Mouse (Mus musculus) embryonic facial prominence, embryonic 10.5 days (tissue): ENCODE measurements around the gene Lclat1. TPM values are rescaled to one million over a fixed set of nuclear protein-coding genes. Genes with fewer than 3 reads are reported as not detected.
A peak's percentile ranks its signal among the peaks of the same experiment; 100 is the strongest.

Source experiments
- DNase-seq: peaks from one replicate; pipeline ENCODE4 v3.0.0-alpha.2; 2017; ENCODE audit warnings: low spot score
- H3K27ac ChIP-seq: fragments of 300-500 bp; sonication (generic); replicated peaks from 2 replicates; pipeline ENCODE4 v1.5.1; 2016; ENCODE audit warnings: mild to moderate bottlenecking
- H3K27me3 ChIP-seq: fragments of 300-500 bp; sonication (generic); replicated peaks from 2 replicates; pipeline ENCODE4 v1.6.1; 2016; ENCODE audit warnings: low read depth, mild to moderate bottlenecking; ENCODE audit not compliant: poor library complexity, severe bottlenecking
- H3K36me3 ChIP-seq: fragments of 300-500 bp; sonication (generic); replicated peaks from 2 replicates; pipeline ENCODE4 v1.6.1; 2016; ENCODE audit warnings: mild to moderate bottlenecking, moderate library complexity
- H3K4me1 ChIP-seq: fragments of 300-500 bp; sonication (generic); 2 replicates; pipeline ENCODE4 v1.6.1; 2016
- H3K4me3 ChIP-seq: fragments of 300-500 bp; sonication (generic); 2 replicates; pipeline ENCODE4 v1.5.1; 2016; ENCODE audit warnings: mild to moderate bottlenecking, moderate library complexity
- H3K9me3 ChIP-seq: fragments of 300-500 bp; sonication (generic); 2 replicates; pipeline ENCODE4 v1.6.1; 2016; ENCODE audit warnings: mild to moderate bottlenecking
- WGBS: fragments of 180-500 bp; shearing (Covaris S2); methylation state at CpG from one replicate; pipeline ENCODE4 v1.1.7; 2016; 5-methylcytosine and 5-hydroxymethylcytosine counted together
- polyA plus RNA-seq: library from polyadenylated mRNA; unstranded; fragments of >200 nt; fragmentation: Nextera tagmentation; extraction: Ambion mirVana; gene quantifications from 2 replicates; pipeline ENCODE4 v1.2.1, GENCODE M21; 2016

The Lclat1 gene
- polyA plus RNA-seq, 1 experiment from 2014 or later = 11.3 TPM

GRCm38 (mm10) chr17:73095585-73095984, 12.2 kb upstream of the Lclat1 start:
- Histone ChIP-seq H3K4me3 (no peak overlapping the region), H3K4me1 (peaks cover 4% of the 10 kb centered on the region; the same call in 1 of the 2 replicates), H3K36me3 (no peaks in the 10 kb centered on the region), H3K9me3 (no peaks in the 10 kb centered on the region), H3K27ac (no peak overlapping the region), H3K27me3 (no peaks in the 10 kb centered on the region)
- 81% methylated on average over 8 of the region's 8 CpGs for WGBS
- no peak for DNase-seq

GRCm38 (mm10) chr17:73096484-73096883, 11.3 kb upstream of the Lclat1 start:
- Histone ChIP-seq H3K27ac (no peak overlapping the region), H3K9me3 (no peaks in the 10 kb centered on the region), H3K4me3 (no peak overlapping the region), H3K4me1 (peaks cover 4% of the 10 kb centered on the region; the same call in 1 of the 2 replicates), H3K27me3 (no peaks in the 10 kb centered on the region), H3K36me3 (no peaks in the 10 kb centered on the region)
- DNase-seq = peak; percentile 47
- WGBS = 39% methylated on average over 5 of the region's 5 CpGs

GRCm38 (mm10) chr17:73098636-73099035, 9.1 kb upstream of the Lclat1 start:
- H3K9me3 ChIP-seq = no peaks in the 10 kb centered on the region
- H3K27me3 ChIP-seq = no peaks in the 10 kb centered on the region
- 81% methylated on average over 1 of the region's 1 CpGs for WGBS
- DNase-seq = no peak
- no peak overlapping the region for H3K4me3 ChIP-seq
- H3K27ac ChIP-seq = no peak overlapping the region
- no peaks in the 10 kb centered on the region for H3K36me3 ChIP-seq
- H3K4me1 ChIP-seq = peaks cover 4% of the 10 kb centered on the region; the same call in 1 of the 2 replicates

GRCm38 (mm10) chr17:73100396-73100795, 7.4 kb upstream of the Lclat1 start:
- Histone ChIP-seq H3K27ac (no peak overlapping the region), H3K4me3 (no peak overlapping the region), H3K36me3 (no peaks in the 10 kb centered on the region), H3K9me3 (no peaks in the 10 kb centered on the region), H3K4me1 (no peaks in the 10 kb centered on the region), H3K27me3 (no peaks in the 10 kb centered on the region)
- DNase-seq = no peak
- 88% methylated on average over 5 of the region's 5 CpGs for WGBS

- WGBS = 82% methylated on average over 4 of the region's 4 CpGs
- Histone ChIP-seq H3K9me3 (no peaks in the 10 kb centered on the region), H3K27ac (no peak overlapping the region), H3K36me3 (no peaks in the 10 kb centered on the region), H3K4me3 (no peak overlapping the region), H3K4me1 (no peaks in the 10 kb centered on the region), H3K27me3 (no peaks in the 10 kb centered on the region)
- DNase-seq = no peak
Measured at GRCm38 (mm10) chr17:73102538-73102937, 5.2 kb upstream of the Lclat1 start.

GRCm38 (mm10) chr17:73108170-73108887, 544 bp downstream of the Lclat1 start:
- H3K27ac ChIP-seq = peak overlapping the region; percentile 90

GRCm38 (mm10) chr17:73108888-73109259, 1.1 kb downstream of the Lclat1 start:
- Histone ChIP-seq H3K9me3 (no peaks in the 10 kb centered on the region), H3K27ac (no peak overlapping the region), H3K36me3 (0 out of 2 replicates have a peak, but pooled peaks cover 5% of the 10 kb centered on the region), H3K4me3 (peak overlapping the region; percentile 83), H3K4me1 (peaks cover 22% of the 10 kb centered on the region), H3K27me3 (no peaks in the 10 kb centered on the region)
- no peak for DNase-seq
- WGBS = 84% methylated on average over 7 of the region's 7 CpGs

More at GRCm38 (mm10) chr17:73108170-73108887, 544 bp downstream of the Lclat1 start:
- Histone ChIP-seq H3K27me3 (no peaks in the 10 kb centered on the region), H3K9me3 (no peaks in the 10 kb centered on the region), H3K4me1 (peaks cover 22% of the 10 kb centered on the region), H3K4me3 (peak overlapping the region; percentile 83), H3K36me3 (0 out of 2 replicates have a peak, but pooled peaks cover 5% of the 10 kb centered on the region)
- DNase-seq = no peak
- 7% methylated on average over 35 of the region's 35 CpGs for WGBS

- H3K27me3 ChIP-seq = no peaks in the 10 kb centered on the region
- no peaks in the 10 kb centered on the region for H3K9me3 ChIP-seq
- H3K4me3 ChIP-seq = no peak overlapping the region
- WGBS = 68% methylated on average over 7 of the region's 7 CpGs
- DNase-seq = no peak
- 0 out of 2 replicates have a peak, but pooled peaks cover 5% of the 10 kb centered on the region for H3K36me3 ChIP-seq
- H3K4me1 ChIP-seq = peaks cover 22% of the 10 kb centered on the region
- H3K27ac ChIP-seq = no peak overlapping the region
Measured at GRCm38 (mm10) chr17:73112128-73112527, 4.3 kb downstream of the Lclat1 start.

GRCm38 (mm10) chr17:73112601-73113000, 4.8 kb downstream of the Lclat1 start:
- H3K9me3 ChIP-seq = no peaks in the 10 kb centered on the region
- H3K36me3 ChIP-seq = 0 out of 2 replicates have a peak, but pooled peaks cover 5% of the 10 kb centered on the region
- H3K27ac ChIP-seq = no peak overlapping the region; the same call in 1 of the 2 replicates
- DNase-seq = peak; percentile 8
- H3K27me3 ChIP-seq = no peaks in the 10 kb centered on the region
- H3K4me1 ChIP-seq = peaks cover 22% of the 10 kb centered on the region
- H3K4me3 ChIP-seq = no peak overlapping the region
- WGBS = 14% methylated on average over 6 of the region's 6 CpGs

GRCm38 (mm10) chr17:73113230-73113629, 5.4 kb downstream of the Lclat1 start:
- no peak for DNase-seq
- Histone ChIP-seq H3K36me3 (0 out of 2 replicates have a peak, but pooled peaks cover 5% of the 10 kb centered on the region), H3K9me3 (no peaks in the 10 kb centered on the region), H3K4me3 (no peak overlapping the region), H3K27me3 (no peaks in the 10 kb centered on the region), H3K27ac (no peak overlapping the region), H3K4me1 (peaks cover 22% of the 10 kb centered on the region)
- 96% methylated on average over 4 of the region's 4 CpGs for WGBS

GRCm38 (mm10) chr17:73118134-73118533, 10.3 kb downstream of the Lclat1 start:
- no peak overlapping the region for H3K27ac ChIP-seq
- 88% methylated on average over 3 of the region's 3 CpGs for WGBS
- no peaks in the 10 kb centered on the region for H3K36me3 ChIP-seq
- no peak overlapping the region for H3K4me3 ChIP-seq
- H3K27me3 ChIP-seq = no peaks in the 10 kb centered on the region
- H3K9me3 ChIP-seq = no peaks in the 10 kb centered on the region
- DNase-seq = no peak
- H3K4me1 ChIP-seq = no peaks in the 10 kb centered on the region

GRCm38 (mm10) chr17:73118702-73119101, 10.9 kb downstream of the Lclat1 start:
- Histone ChIP-seq H3K27ac (no peak overlapping the region), H3K4me1 (no peaks in the 10 kb centered on the region)
- WGBS = 78% methylated on average over 4 of the region's 4 CpGs

GRCm38 (mm10) chr17:73119150-73119549, 11.4 kb downstream of the Lclat1 start:
- no peaks in the 10 kb centered on the region for H3K9me3 ChIP-seq
- no peaks in the 10 kb centered on the region for H3K36me3 ChIP-seq
- no peak overlapping the region for H3K27ac ChIP-seq
- H3K27me3 ChIP-seq = no peaks in the 10 kb centered on the region
- WGBS = 87% methylated on average over 6 of the region's 6 CpGs
- H3K4me1 ChIP-seq = no peaks in the 10 kb centered on the region
- DNase-seq = no peak
- H3K4me3 ChIP-seq = no peak overlapping the region

More at GRCm38 (mm10) chr17:73118702-73119101, 10.9 kb downstream of the Lclat1 start:
- Histone ChIP-seq H3K36me3 (no peaks in the 10 kb centered on the region), H3K27me3 (no peaks in the 10 kb centered on the region), H3K4me3 (no peak overlapping the region), H3K9me3 (no peaks in the 10 kb centered on the region)
- DNase-seq = no peak
